Mouse (Mus musculus): ENCODE results near the gene Rgmb.
A peak's percentile ranks its signal among the peaks of the same experiment; 100 is the strongest.

Gene Rgmb

GRCm38 (mm10) chr17:15820761-15821160 is 10.1 kb downstream of the Rgmb start:
- DNase-seq: no peak

GRCm38 (mm10) chr17:15820146-15820545 is 10.7 kb downstream of the Rgmb start:
- no peak for DNase-seq

GRCm38 (mm10) chr17:15818372-15818771 is 12.5 kb downstream of the Rgmb start:
- DNase-seq: no peak

- no peak for DNase-seq
These were observed 13.2 kb downstream of the Rgmb start for GRCm38 (mm10) chr17:15817634-15818033.

- peak; percentile 23 for DNase-seq
These were observed 13.8 kb downstream of the Rgmb start for GRCm38 (mm10) chr17:15817096-15817450.

GRCm38 (mm10) chr17:15816379-15817095 is 14.3 kb downstream of the Rgmb start:
- DNase-seq: peak; percentile 17

GRCm38 (mm10) chr17:15815312-15816018 is 15.4 kb downstream of the Rgmb start:
- DNase-seq: no peak

- DNase-seq: no peak
These were observed 17.1 kb downstream of the Rgmb start for GRCm38 (mm10) chr17:15813658-15814212.

- no peak for DNase-seq
These were observed 18.6 kb downstream of the Rgmb start for GRCm38 (mm10) chr17:15812136-15812778.

- no peak for DNase-seq
These were observed 20.9 kb downstream of the Rgmb start for GRCm38 (mm10) chr17:15809949-15810348.

GRCm38 (mm10) chr17:15808468-15809374 is 22.1 kb downstream of the Rgmb start:
- no peak for DNase-seq

GRCm38 (mm10) chr17:15808015-15808414 is 22.8 kb downstream of the Rgmb start:
- DNase-seq: no peak

GRCm38 (mm10) chr17:15807295-15807984 is 23.4 kb downstream of the Rgmb start:
- no peak for DNase-seq

GRCm38 (mm10) chr17:15804008-15804812 is 26.6 kb downstream of the Rgmb start:
- no peak for DNase-seq

- no peak for DNase-seq
These were observed 31.5 kb downstream of the Rgmb start for GRCm38 (mm10) chr17:15799195-15799793.

- DNase-seq: no peak
These were observed 40.1 kb downstream of the Rgmb start for GRCm38 (mm10) chr17:15790716-15791115.

GRCm38 (mm10) chr17:15787036-15787435 is 43.8 kb downstream of the Rgmb start:
- DNase-seq: peak; percentile 24

- DNase-seq: peak; percentile 38
These were observed 52.9 kb downstream of the Rgmb start for GRCm38 (mm10) chr17:15777979-15778378.

- no peak for DNase-seq
These were observed 54.5 kb downstream of the Rgmb start for GRCm38 (mm10) chr17:15776349-15776748.

- no peak for DNase-seq
These were observed 56.1 kb downstream of the Rgmb start for GRCm38 (mm10) chr17:15774565-15775215.

All from thymus, postnatal 4 days (tissue).